Mouse (Mus musculus): ENCODE measurements around the gene Gm17657.
A peak's percentile ranks its signal among the peaks of the same experiment; 100 is the strongest.
"Not testable (repeated sequence)": the region's sequence is repeated elsewhere in the genome, so short reads cannot be mapped to it uniquely, and the experiment has no call there.

Gm17657 gene

DNA sequence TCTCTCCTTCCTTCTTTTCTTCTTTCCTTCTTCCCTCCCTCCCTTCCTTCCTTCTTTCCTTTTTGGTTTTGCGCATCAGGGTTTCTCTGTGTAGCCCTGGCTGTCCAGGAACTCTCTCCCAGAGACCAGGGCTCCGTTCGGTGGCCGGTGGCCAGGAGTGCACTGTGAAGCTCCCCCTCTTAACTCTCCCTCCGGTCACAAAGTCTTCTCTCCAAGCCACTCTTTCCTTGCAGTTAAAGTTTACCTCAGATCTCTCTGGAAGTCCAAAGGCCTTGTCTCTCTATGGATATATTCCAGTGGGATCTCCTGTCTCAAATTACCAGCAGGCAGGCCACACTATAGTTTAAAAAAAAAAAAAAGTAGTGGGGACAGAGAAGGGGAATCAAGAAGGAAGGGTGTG lies 4.2 kb downstream of the Gm17657 start:
- peak; percentile 58 to 77 for DNase-seq

DNA sequence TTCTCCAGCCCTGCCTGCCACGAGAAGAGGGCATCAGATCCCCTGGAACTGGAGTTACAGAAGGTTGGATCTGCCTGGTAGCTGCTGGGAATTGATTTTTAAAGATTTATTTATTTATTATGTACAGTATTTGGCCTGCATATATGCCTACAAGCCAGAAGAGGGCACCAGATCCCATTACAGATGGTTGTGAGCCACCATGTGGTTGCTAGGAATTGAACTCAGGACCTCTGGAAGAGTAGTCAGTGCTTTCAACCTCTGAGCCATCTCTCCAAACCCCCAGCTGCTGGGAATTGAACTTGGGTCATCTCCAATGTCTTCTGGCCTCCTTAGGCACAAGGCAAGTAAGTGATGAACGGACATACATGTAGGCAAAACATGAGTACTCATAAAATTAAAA lies 5.4 kb downstream of the Gm17657 start:
- DNase-seq: no peak

DNA sequence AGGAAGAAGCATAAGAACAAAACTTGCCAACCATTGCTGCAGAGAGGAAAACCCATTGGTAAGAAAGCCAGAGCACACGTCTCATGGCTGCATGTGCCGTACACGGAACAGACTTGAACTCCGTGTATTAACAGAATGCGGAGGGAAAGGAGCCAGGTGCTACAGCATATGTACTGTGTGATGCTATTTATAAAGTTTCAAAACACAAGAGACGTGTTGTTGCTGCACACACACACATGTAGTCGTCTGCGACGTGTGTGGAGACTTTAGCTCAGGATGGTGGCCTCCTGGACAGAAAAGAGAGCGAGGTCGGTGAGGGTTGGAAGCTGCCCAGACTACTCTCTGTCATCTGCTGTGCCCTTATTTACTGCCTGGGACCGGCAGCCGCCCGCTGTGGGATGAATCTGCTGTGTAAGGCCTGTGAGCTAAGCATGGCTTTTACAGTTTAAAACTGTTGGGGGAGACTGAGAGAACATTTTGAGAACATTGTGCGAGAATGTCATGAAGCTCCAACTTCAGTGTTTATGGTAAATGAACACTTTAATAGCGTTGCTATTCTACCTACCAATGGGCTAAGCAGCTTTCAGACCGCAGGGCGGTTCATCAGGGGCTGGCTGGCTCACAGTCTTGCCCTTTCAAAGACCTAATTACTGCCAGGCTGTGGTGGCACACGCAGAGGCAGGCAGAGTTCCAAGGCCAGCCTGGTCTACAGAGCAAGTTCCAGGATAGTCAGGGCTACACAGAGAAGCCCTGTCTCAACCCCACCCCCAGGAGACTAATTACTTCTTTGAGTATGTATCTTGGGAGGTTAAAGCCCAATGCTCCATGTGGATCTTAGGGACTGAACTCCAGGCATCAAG lies 6.4 kb downstream of the Gm17657 start:
- DNase-seq: no peak

DNA sequence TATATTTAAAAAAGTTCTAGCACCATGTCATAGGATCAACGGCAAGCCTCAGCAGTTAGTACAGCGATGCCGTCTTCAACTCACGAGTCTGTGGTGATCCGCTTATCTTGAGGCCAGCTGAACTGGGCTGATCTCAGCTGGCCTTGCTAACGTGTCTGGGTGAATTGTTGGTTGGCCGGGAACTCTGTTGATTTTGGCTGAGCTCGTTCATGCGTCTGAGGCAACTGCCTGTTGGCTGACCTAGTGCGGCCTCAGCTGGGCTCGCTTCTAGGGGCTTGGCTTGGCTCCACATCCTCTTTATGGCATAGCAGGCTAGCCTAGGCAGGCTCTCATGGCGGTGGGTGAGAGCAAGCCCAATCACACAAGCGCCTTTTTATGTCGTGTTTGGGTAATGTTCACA lies 8.0 kb downstream of the Gm17657 start:
- peak; percentile 83 to 87 for DNase-seq

DNA sequence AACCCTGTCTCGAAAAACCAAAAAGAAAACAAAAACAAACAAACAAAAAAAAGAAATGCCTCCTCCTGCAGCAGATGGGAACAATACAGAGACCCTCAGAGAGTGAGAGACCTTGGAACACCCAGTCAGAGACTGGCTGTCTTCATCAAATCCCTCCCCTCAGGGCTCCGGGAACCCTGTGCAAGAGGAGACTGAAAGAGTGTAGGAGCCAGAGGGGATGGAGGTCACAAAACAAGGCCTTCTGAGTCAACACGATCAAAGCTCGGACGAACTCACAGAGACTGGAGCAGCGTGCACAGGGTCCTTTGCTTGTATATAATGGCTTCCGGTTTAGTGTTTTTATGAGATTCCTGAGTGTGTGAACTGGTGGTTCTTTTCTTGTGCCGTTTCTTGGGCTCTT lies 9.0 kb downstream of the Gm17657 start:
- no peak for DNase-seq

DNA sequence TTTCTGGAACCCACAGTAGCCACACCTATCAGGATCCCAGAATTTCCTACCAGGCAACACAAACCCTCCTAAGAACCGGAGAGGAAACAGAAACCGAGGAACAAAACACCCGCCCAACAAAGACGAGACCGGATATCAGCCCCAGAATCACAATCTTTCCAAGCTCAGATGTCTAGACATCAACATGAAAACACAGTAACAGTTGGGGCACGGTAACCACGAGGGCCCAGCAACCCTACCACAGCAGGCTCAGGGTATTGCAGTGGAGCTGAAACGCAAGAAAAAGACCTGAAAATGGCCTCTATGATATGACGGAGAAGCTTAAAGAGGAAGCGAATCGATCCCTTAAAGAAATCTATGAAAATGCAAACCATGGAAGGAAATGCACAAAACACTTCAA lies 15.6 kb downstream of the Gm17657 start:
- DNase-seq: no peak

DNA sequence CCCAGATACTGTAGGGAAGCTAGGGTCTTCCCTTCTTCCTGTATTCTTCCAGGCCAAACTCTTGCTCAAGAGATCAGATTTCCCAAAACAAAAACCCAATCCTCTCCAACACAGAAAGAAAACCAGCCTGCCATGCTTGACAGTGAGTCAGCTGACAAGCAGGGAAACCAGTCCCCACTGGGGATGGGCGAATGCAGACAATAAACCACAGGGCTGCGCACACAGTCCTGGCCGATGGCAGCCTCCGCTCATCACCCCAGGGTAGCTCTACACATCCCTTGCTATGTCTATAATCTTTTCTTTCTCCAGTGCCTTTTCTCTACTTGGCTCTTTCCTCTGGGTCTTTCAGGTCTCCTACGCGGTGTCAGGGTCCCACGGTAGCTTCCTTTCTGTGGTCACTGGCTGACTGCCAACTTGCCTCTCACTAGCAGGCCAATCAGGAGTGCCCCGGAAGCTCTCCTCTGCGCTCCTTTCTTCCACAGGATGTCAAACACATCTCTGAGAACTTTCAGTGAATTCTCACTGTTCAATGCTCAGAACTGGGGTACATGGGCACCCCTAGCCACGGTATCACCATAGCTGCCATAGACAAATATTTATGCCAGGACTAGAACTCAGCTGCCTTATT lies 17.6 kb downstream of the Gm17657 start:
- DNase-seq: no peak

DNA sequence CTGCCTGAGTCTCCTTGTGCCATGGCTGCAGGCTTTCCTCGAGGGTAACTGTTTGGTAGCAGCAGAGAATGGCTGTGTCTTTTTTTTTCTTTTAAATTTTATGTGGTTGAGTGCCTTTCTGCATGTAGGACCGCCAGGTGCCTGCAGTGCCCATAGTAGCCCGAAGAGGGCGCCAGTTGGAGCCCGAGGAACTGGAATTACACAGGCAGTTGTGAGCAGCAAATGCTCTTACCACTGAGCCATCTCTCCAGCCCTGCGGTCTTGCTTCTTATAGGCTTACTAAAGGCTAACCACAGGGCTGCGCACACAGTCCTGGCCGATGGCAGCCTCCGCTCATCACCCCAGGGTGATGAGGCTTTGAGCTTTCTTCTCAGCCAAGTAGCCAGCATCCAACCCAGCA lies 18.2 kb downstream of the Gm17657 start:
- no peak for DNase-seq

DNA sequence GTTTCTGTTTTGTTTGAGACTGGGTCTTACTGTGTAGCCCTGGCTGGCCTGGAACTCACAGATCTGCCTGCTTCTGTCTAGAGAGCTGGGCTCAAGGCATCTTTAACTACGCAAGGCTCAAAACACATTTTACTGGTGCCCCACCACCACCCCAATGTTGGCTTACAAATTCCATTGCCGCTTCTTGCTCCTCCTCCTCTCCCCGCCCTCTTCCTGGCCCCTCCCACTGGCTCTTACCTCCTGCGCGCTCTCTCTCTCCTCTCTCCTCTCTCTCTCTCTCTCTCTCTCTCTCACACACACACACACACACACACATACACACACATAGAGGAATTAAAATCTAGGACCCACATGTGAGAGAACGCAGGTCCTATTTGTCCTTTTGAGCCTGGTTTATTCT lies 18.9 kb downstream of the Gm17657 start:
- DNase-seq: no peak

DNA sequence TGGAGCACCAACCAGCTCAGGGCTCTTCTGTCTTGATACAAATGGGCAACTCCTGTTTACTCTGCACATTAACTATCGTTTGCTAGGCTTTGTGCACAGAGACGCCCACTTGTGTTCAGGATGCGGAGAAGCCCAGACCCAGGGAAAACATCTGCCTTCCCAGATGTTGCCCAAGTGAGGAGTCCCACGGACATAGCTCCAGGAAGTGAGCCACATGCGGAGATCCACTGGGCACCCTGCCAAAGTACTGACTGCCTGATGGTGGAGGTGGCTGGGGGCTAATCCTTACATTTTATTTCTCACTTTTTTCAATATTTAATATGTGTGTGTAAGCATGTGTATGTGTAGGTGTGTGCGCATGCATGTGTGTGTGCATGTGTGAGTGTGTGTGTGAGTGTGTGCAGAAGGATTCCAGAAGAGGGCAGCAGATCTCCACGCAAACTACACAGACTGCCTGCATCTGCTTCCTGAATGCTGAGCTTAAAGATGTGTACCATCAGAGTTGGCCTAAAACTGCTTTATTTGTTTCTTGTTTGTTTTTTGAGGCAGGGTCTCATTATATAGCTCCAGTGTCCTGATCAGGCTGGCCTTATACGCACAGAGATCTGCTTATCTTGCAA lies 20.8 kb downstream of the Gm17657 start:
- DNase-seq: peak in 1 of 2 experiments; percentile 54

DNA sequence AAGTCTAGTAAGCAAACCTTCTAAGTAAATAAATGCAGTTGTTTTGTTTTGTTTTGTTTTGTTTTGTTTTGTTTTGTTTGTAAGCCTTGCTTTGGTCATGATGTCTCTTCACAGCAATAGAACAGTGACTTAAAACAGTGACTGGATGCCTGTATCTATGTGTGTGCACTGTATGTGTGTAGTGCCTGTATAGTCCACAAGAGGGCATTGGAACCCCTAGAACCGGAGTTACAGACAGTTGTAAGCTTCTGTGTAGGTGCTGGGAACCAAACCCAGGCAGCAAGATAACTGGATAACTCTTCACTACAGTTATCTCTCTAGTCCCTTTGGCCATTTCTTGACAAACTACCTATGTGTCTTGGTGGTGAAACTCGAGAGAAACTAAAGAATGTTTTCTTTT lies 23.8 kb downstream of the Gm17657 start:
- no peak for DNase-seq

DNA sequence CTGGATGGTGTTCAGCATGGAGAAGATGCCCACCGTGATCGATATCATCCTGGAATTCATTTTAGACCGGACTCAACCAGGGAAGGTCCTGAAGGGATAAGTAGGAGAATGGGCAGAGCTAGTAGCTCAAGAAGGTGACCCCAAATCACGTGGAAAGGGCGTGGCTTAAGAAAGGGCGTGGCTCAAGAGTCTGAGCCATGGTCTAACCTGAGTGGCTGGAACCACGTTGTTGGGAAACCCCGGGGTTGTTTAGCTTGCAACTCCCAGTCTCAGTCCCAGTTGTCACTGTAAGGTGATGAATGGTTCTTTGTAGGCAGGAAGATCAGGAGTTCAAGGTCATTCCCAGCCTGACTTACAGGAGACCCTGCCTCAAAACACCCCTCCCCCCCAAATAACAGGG lies 29.7 kb downstream of the Gm17657 start:
- DNase-seq: no peak

DNA sequence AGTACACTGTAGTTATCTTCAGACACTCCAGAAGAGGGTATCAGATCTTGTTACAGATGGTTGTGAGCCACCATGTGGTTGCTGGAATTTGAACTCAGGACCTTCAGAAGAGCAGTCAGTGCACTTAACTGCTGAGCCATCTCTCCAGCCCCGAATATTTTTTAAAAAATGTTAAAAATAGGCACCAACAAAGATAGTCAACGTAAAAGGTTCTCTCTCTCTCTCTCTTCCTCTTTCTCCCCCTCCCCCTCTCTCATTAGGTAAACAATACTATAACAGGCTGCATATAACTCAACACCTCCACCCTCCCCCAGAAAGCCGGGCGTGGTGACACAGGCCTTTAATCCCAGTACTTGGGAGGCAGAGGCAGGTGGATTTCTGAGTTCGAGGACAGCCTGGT lies 30.8 kb downstream of the Gm17657 start:
- not testable (repeated sequence) for DNase-seq

DNA sequence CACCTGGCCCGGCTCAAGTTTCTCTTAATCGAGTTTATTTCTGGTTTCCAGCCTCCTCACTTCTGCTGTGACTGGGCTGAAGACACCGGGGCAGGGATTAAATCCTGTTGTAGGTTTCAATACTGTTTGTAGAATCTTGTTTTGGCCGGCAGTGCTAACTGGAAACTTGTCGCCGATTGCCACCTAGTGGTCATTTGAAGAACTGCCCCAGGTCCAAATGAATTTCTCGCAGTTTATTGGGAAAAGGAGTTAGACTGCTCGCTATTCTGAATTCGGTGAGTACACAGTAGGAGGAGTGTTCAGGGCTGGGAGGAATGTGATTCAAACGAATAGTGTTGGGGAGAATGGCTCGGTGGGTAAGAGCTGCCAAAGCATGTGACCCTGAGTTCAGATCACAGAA lies 35.0 kb downstream of the Gm17657 start:
- DNase-seq: peak; percentile 74 to 84

DNA sequence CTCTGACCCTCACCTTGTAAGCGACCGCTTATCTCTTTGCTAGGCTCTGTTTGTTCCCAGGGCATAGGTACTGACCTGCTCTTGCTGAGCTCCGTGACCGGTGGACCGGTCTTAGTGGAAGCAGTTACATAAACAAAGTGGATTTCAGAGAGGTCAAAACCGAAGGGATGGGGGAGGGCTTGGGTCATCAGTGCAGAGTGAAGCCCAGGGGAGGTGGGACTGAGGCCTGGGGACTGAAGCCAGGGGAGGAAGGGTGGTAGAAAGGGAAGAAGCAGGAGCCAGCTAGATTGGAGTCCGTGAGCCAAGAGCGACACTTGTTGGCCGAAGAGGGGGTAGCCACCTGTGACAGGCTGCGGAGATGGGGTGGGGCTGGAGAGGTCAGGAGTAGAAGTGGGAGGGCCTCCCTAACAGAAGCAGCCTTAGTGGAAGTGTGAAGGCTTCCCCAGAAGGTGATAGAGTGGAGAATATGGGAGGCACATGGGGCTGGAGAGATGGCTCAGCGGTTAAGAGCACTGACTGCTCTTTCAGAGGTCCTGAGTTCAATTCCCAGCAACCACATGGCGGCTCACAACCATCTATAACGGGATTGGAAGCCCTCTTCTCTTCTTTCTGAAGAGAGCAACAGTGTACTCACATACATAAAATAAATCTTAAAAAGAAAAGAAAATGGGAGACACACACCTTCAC lies 36.3 kb downstream of the Gm17657 start:
- DNase-seq: peak; percentile 74 to 84

DNA sequence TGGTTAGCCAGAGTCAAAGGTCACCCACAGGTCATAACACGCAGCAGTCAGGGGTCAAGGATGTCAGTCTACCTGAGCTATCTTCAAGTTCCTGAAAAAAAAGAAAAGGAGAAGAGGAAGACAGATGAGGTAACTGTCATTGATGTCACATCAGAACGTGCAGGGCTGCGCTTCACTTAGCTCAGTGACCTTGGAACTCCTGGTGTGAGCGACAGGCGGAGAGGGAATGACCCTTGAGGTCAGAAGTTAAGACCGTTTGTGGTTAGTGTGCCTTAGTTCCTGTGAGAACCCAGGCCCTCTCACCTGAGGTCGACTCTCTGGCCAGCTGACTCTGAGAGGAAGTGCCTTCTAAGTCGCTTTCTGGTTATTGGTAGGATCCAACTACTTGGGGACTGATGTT lies 38.7 kb downstream of the Gm17657 start:
- DNase-seq: no peak

DNA sequence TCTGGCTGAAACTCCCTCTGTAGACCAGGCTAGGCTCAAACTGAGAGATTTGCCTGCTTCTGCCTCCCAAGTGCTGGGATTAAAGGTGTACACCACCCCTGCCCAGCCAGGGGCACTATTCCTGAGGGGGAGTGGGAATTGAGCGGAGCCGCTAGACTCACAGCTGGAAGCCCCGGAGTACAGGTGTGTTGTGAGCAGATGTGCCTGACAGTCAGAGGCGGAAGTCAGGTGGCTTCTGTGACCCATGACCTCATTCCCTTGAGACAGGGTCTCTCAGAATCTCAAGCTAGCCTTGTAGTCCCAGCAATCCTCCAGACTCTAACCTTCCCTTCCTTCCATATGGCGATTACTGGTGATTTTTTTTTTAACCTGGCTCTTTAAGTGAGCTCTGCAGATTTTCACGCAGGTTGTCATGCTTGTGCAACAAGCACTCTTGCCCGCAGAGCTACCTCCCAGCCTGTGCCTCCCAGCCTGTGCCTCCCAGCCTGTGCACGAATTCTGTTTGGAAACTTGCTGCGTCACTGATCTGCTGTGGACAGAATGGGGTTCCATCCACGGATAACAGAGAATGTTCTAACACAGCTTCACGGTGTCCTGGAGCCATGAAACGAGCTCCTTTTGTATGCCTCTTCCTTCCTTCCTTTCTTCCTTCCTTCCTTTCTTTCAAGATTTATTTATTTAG lies 40.4 kb downstream of the Gm17657 start:
- DNase-seq: no peak

DNA sequence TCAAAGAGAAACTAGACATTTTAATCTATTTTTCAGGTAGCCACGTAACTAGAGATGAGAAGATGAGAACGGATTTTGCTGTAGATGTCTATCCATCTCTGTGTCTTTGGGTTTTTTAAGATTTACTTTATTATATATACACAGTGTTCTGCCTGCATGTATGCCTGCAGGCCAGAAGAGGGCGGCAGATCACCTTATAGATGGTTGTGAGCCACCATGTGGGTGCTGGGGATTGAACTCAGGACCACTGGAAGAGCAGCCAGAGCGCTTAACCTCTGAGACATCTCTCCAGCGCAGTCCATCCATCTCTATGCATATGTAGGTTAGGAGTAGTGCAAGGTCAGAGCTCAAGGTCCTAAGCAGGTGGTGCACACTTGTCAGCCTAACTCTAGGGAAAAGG lies 45.7 kb downstream of the Gm17657 start:
- DNase-seq: no peak

DNA sequence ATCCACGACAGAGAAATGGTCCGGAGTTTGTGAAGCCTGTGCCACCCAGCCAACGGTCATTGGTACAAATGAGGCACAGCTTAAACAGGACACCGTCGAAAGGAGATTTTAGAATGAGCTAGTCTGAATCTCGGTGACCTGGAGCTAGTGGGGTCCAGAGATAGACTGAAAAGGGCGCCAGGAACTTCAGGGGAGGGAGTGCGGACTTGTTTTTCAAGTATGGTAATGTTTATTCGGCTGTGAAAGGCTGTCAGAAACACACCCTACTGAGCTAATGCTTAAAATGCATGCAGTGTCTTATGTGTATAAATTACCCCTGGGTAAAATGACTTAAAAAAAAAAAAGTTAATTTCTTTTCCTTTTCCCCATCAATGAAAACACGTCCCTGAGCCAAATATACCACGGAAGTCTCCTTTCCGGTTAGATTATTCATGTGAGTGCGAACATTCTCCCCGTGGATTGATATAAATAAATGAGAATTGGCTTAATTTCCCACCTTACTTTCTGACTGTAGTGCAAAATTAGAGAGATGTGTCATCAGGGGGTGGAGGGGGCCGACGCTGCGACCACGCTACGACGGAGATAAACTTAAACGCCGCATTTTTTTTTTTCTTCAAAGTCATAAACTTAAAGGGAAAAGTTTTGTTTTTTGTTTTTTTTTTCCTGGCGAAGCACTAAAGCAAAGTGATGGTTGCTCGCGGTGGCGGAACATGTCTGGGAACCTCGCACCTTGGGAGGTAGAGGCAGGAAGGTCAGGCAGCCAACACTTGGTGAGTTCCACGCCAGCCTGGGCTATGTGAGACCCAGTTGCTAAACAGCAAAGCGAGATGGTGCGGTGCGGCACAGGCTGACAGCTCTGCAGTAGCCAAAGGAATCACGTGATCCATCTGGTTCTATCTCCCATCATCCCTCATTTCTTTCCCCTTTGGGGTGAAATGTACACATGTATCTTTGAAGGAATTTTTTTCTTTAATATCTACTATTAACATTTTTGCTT lies 46.5 kb downstream of the Gm17657 start:
- DNase-seq: no peak

DNA sequence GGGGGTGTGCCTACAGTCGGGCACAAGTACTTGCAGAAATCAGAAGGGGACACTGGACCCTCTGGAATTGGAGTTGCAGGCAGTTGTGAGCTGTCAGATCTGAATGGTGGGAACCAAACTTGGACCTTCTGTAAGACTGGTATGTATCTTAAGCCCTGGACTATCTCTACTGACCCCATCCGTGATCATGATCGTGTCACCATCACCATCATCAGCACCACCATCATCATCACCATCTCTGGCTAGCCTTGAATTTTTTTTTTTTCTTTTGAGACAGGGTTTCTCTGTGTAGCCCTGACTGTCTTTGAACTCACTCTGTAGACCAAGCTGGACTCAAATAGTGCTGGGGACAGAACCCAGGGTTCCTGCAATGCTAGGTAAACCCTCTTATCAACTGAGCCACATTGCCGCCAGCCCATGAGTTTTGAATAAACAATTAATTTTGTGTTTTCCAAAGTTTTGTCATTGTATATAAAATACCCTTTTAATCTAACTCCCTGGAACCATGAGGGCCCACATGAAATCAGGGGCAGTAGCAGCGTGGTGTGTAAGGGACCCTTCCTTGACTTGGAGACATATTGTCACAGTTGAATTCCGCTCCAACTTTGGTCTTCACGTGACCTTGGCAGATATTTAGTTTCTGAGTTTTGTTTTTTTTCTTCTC lies 47.3 kb downstream of the Gm17657 start:
- no peak for DNase-seq

All from kidney, postnatal 25 days (tissue).